Mouse (Mus musculus) subcutaneous adipose tissue, adult 2 months (tissue): ENCODE data around the gene Rmi2. TPM values are rescaled to one million over a fixed set of nuclear protein-coding genes. Genes with fewer than 3 reads are reported as not detected.

Source experiments
- polyA plus RNA-seq: library from polyadenylated mRNA; depleted of rRNA; stranded (reverse); fragments of >200 nt; gene quantifications from 2 replicates; pipeline ENCODE4 v1.2.3, GENCODE M21; 2012; ENCODE audit warnings: low replicate concordance; rRNA removed

Gene Rmi2
- 0.13 and 0.91 TPM in 2 replicates for polyA plus RNA-seq

DNA sequence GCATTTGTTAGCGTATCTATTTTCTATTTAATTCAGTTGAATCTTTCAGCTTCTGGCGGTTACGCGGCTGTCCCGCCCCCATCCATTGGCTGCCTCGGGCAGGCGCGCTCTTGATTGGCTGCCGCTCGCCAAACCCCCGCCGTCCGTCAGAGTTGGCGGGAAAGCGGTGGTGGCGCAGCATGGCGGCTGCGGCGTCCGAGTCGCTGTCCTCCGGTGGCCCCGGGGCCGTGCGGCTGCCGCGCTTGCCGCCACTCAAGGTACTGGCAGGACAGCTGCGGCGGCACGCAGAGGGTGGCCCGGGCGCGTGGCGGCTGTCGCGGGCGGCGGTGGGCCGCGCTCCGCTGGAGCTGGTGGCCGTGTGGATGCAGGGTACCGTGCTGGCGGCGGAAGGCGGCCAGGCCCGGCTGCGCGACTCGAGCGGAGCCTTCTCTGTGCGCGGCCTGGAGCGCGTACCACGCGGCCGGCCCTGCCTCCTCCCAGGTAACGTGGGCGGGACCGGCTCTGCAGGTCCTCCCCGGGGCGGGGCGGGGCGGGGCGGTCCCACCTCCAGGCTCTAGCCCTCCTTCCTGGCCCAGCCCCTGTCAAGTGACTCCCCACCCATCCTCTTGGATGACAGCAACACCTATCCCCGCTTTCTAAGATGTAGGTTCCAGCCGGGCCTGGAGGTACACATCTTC is at the start of gene Rmi2:
Gene Rmi2 (plus strand): TSS at position 149 of the 677 bp plus-strand sequence.

DNA sequence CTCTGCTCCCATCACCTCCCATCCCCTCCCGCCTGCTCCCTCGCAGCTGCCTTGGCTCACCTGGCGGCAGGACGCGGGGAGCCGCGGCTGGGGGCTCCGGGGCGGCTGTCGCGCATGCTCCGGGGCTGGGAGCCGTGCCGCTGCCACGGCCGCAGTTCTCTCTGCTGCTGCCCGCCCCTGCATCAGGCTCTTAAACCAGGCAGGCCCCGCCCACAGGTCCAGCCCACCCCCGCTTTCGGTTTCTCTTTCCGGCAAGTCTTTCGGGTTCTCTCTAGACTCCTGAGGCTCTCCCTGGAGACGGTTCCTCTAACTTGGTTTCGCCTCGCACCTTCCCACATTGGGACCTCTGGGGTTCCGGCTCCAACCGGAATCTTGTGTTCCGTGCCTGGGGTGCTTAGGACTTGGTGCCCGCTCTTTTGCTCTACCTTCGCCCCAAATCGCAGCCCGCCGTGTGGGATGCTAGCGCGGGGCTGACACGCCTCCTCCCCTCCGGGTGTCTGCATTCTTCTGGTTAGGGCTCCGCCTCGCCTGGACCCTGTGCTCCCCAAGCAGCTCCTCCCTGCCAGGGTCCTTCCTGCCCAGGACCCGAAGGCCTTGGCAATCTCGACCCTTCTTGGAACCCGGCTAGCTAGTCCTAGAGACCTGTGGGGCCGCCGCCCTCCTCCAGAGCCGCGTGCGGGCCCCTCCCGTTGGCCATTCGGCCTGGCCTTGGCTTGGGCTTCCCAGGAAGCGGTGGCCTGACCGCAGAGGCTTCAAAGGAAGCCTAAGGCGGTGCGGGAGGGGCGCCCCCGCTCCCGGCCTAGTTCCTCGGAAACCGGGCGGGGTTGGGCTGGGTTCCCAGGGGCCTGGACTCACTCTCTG is 49.3 kb upstream of the Rmi2 start, which contains the start of gene Socs1:
Gene Socs1 (minus strand): TSS at position 166 of the 861 bp plus-strand sequence.

DNA sequence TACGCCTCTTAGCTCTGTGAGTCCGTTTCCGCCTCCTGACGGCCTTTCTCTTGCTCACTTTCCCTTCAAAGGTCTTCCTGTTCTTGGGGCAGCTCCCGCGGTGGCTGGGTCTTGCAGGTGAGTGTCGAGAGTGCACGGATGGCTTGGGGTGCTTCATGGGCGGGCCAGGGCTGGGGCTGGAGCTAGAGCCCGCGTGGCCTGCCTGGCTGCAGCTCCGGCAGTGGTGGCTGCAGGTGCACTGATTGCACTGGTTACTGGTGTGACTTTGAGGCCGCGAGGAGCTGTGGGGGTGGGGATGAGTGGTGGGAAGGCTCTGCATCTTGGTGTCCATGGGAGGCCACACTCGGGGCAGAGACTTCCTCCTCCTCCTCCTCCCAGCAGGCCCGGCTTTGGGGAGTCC is 46.6 kb upstream of the Rmi2 start, which contains the start of gene Tnp2:
Gene Tnp2 (minus strand): TSS at position 390 of the 400 bp plus-strand sequence.

DNA sequence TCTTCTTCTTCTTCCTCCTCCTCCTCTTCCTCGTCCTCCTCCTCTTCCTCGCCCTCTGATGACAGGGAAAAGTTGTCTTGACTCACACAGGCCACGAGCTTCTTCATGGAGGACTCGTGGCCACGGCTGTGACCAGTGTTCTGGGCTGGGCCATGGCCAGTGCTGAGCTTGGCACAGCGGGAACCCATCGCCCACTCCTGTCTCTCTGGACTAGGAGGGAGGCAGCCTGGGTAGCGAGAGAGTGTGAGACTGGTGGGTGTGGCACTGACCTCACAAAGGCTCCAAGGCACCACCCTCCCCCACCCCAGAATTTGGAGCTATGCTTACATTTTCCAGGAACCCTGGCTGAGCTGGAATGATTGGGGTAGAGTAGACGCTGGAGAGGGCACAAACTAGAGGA is 44.2 kb upstream of the Rmi2 start, which contains the start of gene Prm3:
Gene Prm3 (minus strand): TSS at position 213 of the 400 bp plus-strand sequence.

DNA sequence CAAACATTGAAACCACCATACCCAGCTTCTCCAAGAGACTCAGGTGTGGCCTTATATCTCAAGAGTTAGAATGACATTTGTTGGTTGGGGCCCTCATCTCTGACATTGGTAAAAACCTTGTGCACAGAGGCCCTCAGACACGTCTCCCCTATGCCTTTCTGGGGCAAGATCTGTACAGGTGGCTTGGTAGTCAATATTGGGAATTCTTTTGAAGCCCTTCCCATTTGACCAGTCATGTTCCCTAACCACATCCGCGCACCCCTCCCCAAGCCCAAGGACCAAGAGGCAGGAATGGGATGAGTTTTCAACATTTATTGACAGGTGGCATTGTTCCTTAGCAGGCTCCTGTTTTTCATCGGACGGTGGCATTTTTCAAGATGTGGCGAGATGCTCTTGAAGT is 38.8 kb upstream of the Rmi2 start, which contains the start of gene Prm2:
Gene Prm2 (minus strand): TSS at position 101 of the 400 bp plus-strand sequence.

DNA sequence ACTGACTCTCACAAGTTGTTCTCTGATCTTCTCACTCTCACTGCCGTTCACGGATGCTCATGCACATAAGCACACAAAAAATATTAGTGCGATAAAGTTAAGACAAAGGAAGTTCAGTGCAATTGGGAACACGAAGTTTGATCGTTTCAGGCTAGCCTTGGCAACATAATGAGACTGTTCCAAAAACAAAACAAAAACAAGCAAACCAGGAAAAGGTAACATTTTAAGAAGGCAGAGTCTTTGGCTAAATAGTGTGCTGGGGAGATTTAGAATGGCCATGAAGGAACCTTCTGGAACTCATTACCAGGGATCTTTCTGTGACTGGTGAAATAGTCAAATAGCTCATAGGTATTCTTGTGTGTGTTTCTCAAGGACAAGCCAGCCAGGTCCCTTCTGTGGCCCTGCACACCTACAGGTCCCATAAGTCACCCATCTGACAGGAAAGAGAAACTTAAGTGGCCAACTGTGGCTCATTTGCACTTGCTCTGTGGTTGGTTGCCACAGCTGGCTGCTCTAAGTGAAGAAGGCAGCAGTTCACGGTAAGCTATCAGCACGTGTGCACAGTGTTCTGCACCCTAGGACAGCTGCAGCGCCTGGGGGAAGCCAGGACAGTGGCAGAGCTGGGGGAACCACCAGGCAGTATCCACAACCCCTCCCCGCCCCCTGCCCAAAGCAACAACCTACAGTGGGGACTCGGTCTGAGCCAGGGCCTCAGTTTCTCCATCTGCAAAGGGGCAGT is 28.9 kb upstream of the Rmi2 start, which contains the start of gene Prm1:
Gene Prm1 (minus strand): TSS at position 51 of the 739 bp plus-strand sequence.

DNA sequence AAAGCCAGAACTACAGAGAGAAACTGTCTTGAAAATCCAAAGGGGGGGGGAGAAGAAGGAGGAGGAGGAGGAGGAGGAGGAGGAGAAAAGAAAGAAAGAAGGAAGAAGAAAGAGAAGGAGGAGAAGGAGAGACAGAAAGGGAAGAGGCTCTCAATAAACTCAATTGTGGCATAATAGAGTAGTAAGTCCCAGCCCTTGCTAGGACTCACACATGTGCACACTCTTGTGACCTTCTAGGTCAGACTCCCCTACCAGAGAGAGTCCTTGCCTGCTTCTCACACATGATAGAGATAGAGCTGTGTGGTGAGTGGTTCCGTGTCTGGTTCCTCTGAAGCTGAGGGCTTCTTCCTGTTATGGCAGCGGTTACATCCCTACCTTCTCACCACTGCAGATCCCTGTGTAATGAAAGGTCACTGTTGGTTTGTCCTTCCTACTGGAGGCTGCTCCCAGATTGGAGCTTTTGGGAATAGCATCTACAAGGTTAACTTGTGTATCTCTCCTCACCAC is 21.9 kb upstream of the Rmi2 start, which contains the start of gene Gm11172:
Gene Gm11172 (plus strand): TSS at position 51 of the 507 bp plus-strand sequence.

Other genes with a start within 250 kb of the Rmi2 start
- gene Socs1, start 49.5 kb upstream of the Rmi2 start, polyA plus RNA-seq, result 2.0 and 16.1 TPM in 2 replicates
- gene Tnp2, start 46.4 kb upstream of the Rmi2 start, polyA plus RNA-seq, result 0.48 TPM in 1 of 2 replicates, not detected in the other
- not detected in 2 replicates for gene Prm3, start 44.1 kb upstream of the Rmi2 start, polyA plus RNA-seq
- not detected in 2 replicates for gene Prm2, start 38.9 kb upstream of the Rmi2 start, polyA plus RNA-seq
- 0.51 TPM in 1 of 2 replicates, not detected in the other for gene Prm1, start 29.2 kb upstream of the Rmi2 start, polyA plus RNA-seq
- gene Gm11172, start 22.1 kb upstream of the Rmi2 start, polyA plus RNA-seq, result not detected in 2 replicates
- 43.9 and 48.8 TPM in 2 replicates for gene Snn, start 225.9 kb downstream of the Rmi2 start, polyA plus RNA-seq
- gene Litaf, start 231.1 kb downstream of the Rmi2 start, polyA plus RNA-seq, result 214 and 273 TPM in 2 replicates